Mouse (Mus musculus) G1E-ER4 (cell line): ENCODE results near the gene Ifitm5. TPM values are rescaled to one million over a fixed set of nuclear protein-coding genes. Genes with fewer than 3 reads are reported as not detected.

Experiments
- GATA1 ChIP-seq: IDR thresholded peaks from one replicate; pipeline ENCODE4 v1.8.0; 2012; ENCODE audit warnings: low read length, inconsistent platforms
- polyA plus RNA-seq: library from polyadenylated mRNA; stranded (reverse); fragments of >175 nt; gene quantifications from 2 replicates; pipeline ENCODE4 v1.2.3, GENCODE M21; 2012

The Ifitm5 gene
- 0.43 and 0.61 TPM in 2 replicates for polyA plus RNA-seq

DNA sequence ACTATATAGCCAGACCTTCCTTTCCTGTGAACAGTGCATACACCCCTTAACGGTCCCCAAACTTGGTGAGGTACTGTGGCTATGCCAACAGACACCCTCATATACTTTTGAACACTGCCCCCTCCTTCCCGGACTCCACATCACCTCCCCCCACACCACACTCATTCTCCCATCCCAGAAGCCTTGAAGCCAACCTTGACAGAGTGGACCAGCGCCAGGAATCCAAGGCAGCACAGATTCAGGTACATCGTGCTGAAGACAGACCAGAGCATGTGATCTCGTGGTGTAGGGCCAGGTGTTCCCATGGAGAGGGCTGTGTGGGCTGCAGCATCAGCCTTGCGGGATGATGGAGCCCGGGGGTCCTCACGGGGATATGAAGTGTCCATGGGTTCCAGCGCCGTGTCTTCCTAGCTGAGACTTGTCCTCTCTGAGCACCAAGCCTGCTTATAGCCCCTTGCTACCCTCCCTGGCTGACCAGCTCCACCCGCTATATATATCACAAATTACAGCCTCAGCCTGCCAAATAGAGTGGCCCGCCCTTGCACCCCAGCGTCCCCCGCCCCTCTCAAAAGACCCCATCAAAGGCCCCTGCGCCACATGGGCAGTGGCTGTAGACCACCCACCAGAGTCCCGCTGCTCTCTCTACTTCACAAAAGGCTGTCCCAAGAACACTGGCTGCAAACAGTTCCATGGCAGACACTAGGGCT is at the start of gene Ifitm5:
Ifitm5 (minus strand) TSS at position 468 of the 707 bp plus-strand sequence.
- TF ChIP-seq GATA1: no peak

GRCm38 (mm10) chr7:140998853-140999700 is 49.0 kb upstream of the Ifitm5 start:
- TF ChIP-seq GATA1: no peak

DNA sequence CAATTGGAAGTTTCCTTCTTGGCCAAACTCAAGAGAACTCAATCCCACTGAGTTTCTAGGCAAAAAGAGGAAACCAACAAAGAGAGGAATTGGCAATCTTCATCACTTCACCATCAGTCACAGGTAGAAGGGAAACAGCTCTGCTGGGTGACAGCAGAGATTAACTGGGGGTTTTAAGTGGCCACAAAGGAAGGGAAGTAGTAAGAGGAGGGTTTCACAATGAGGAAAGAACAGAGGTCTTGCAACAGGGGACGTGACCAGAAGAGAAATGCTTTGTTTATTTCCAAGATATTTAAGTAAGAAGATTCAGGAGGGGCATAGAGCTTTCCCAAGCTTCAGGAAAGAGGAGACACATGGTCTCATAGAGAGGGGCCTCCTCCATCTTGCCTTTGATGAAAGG is 47.7 kb upstream of the Ifitm5 start:
- no peak for TF ChIP-seq GATA1

DNA sequence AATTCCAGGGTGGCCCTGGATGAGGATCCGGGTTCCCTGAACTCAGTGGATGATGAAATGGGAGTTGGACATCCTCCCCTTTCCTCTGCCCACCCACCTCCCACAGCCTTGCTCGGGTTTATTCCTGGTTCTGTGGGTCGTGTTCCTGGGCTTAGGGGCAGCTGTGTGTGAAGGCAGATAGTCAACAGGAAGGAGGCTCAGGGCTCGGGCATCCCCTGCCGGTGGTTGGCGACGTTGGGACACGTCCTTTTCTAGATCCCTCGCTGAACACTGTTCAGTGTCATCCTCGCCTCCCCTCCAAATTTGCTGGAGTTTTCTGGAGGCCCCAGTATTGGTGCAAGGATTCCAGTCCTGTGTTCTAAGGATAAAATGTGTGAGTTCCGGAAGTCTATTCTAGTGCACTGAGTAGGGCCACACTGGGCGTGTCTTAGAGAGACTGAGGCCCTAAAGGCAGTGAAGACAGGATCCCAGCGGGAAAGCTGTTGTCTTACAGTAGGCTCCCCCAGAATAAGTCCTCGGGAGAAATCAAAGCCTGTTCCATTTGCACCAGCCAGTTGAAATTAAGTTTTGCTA is 41.1 kb upstream of the Ifitm5 start:
- no peak for TF ChIP-seq GATA1

GRCm38 (mm10) chr7:140990622-140991021 is 40.5 kb upstream of the Ifitm5 start:
- TF ChIP-seq GATA1: no peak

GRCm38 (mm10) chr7:140990185-140990584 is 40.1 kb upstream of the Ifitm5 start:
- TF ChIP-seq GATA1: no peak

DNA sequence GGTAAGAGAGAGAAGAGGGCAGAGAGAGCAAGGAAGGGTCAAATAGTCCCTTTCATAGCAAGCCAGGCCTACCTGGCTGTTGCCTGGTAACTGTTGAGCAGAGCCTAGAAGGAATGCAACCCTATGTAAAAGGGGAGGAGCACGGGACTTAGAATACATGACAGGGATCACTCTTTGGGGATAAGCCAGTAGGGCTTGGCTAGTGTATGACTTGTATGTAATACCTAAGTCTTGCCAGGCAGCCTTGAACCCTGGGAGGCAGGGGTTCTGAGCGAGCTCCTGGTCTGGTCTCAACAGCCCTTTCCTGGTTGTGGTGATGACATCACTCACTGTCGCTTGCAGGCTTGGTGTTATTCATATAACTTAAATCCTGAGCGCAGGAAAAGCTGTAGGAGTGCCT is 38.9 kb upstream of the Ifitm5 start:
- no peak for TF ChIP-seq GATA1

DNA sequence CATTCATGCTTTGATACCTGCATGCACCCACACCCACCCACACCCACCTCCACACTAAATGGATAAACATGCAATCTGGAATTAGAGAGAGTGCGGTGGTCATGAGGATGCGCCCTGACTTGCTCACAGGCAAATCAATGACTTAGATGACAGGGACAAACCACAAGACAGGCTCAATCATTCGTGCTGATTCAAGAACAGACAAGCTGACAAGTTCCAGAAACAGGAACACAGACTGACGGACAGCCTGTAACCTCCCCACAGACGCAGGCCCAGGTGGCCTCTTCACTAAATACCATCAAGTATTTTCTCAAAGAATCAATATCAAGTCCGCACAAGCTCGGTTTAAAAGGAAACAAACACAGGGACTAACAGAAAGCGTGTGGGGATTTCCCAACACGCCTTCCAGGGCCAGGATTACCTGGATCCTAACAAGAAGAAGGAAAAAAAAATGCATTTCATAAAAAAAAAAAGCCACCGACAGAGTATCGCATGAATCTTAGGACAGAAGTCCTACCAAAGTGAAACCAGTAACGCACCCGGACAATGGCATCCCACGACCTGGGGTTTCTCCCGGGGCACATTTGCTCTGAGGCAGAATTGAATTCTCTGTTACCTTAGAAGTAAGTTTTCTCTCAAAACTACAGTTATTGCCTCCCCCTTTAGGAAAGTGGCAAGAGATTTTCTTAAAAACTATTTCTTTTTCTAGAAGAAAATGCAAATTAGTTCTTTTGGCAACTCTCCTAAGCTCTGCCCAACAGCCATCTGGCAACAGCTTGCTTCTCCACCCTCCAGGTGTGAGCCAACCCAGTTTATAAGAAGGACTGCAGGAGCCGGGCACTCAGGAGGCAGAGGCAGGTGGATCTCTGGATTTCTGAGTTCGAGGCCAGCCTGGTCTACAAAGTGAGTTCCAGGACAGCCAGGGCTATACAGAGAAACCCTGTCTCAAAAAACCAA is 37.4 kb upstream of the Ifitm5 start:
- TF ChIP-seq GATA1: no peak

- no peak for TF ChIP-seq GATA1
Measured at GRCm38 (mm10) chr7:140982971-140983370, 32.9 kb upstream of the Ifitm5 start.

- TF ChIP-seq GATA1: peak; percentile 37
Measured at GRCm38 (mm10) chr7:140981704-140982103, 31.6 kb upstream of the Ifitm5 start.

- no peak for TF ChIP-seq GATA1
Measured at GRCm38 (mm10) chr7:140975465-140975864, 25.4 kb upstream of the Ifitm5 start.

GRCm38 (mm10) chr7:140974940-140975339 is 24.8 kb upstream of the Ifitm5 start:
- no peak for TF ChIP-seq GATA1

DNA sequence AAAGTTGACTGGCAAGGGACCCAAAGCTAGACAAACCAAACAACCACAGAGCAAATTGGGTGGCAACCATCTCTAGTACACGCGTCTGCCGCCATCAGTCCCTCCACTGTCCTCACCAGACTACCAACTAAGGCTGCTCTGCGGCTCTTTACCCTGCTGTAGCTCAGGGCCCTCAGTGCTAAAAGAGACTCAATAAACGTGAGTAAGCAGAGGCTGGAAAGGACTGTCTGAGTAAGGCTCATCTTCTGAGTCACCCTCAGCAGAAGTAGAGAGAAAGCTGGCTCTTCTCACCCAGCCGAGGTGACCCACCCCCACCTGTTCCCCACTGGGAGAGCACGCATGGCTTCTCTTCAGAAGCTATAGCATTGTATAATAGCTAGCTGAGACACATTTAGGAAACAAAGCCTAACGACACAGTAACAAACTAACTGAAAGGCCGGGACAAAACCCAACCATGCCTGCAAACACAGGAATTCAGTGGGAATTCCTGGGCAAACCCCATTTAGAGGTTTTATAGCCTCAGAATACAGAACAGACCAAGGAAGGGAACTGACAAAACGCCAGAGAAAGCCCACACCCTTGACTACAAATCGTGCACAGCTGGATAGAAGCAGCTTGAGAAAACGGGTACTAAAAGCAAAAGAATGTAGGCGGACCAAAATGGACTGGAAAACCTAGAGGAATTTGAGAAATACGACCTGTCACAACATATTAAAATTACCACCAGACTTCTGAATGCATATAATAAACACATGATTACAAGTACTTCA is 23.5 kb upstream of the Ifitm5 start:
- no peak for TF ChIP-seq GATA1

DNA sequence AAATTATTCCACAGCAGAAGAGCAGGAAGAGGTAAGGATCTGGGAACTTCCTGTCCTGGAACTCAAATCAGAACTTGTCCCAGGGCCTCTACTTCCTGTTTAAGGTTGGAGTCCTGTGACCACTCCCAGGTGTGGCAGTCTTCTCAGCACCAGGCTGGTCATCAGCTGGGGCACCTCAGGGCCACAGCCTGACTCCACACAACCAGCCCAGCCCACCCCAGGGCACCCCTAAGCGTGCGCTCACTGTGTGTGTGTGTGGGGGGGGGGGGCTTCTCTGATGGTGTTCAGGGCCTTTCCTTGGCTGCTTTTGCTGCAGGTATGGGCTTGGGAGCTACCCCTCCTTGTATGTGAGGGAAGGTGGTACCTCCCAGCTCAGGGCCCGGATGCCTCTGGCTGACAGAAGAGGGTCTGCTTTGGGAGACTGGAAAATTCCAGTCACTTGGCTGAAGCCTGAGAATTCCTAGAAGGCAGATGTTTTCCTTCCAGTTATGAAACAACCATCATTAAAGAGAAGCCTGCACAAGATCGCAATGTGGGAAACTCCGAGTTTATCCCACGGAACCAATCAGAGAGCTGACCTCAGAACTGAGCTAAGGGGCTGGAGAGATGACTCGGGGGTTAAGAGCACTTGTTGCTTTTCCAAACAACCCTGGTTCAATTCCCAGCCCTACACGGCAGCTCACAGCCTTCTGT is 21.5 kb upstream of the Ifitm5 start:
- TF ChIP-seq GATA1: no peak
